Mouse (Mus musculus) skeletal muscle tissue, adult 2 months (tissue): ENCODE data around the gene Nt5c.
"Not testable (repeated sequence)": the region's sequence is repeated elsewhere in the genome, so short reads cannot be mapped to it uniquely, and the experiment has no call there.

Experiments used
- DNase-seq: peaks from one replicate; pipeline ENCODE4 v3.0.0-alpha.2; 2012; ENCODE audit warnings: low read depth, low spot score

Nt5c gene

DNA sequence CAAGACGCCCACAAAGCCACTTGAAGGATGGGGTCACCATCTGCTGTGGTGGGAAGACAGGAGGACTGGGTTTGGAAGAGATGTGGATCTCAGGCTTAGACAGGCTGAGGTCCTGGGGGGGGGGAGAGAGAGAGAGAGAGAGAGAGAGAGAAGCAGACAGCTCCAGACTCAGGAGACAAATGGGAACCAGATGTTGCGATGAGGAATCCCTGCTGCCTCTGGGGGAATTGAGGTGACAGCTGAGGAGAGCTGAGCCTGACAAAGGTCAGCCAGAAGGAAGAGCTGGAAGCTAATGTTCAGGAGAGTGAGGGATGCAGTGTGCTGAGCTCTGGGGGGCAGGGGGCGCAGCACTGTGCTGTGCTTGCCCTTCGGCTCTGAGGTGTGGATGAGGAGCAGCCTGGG is 24.4 kb downstream of the Nt5c start:
- no peak for DNase-seq

DNA sequence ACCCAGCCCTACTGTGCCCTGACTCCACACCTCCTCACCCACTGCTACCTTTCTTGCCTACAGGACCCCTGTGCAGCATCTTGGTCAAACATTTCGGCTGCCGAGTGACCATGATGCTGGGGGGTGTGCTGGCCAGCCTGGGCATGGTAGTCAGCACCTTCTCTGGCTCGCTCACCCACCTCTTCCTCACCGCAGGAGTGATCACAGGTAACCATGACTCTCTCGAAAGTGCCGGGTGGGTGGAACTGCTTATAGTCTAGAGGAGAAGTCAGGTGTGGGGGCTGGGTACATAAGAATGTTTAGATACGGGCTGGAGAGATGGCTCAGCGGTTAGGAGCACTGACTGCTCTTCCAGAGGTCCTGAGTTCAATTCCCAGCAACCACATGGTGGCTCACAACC is 26.8 kb downstream of the Nt5c start:
- DNase-seq, result no peak

DNA sequence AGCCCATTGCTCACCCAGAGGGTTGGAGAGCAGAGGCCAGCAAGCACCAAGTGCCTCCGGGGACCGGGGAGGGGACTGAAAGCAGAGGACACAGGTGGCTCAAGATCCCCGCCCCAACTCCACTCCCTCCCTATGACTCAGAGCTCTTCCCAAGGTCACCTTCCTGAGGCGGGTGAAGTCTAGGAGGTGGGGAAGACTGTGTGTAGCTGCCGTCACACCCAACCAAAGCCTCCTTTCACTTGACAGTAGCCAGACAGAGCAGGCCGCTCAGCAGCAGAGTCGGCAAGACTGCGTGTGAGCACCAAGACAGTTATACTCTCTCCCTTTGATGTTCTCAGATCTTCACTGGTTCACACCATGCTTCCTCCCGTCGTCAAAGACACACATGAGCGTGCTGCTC is 28.3 kb downstream of the Nt5c start:
- DNase-seq, result no peak

DNA sequence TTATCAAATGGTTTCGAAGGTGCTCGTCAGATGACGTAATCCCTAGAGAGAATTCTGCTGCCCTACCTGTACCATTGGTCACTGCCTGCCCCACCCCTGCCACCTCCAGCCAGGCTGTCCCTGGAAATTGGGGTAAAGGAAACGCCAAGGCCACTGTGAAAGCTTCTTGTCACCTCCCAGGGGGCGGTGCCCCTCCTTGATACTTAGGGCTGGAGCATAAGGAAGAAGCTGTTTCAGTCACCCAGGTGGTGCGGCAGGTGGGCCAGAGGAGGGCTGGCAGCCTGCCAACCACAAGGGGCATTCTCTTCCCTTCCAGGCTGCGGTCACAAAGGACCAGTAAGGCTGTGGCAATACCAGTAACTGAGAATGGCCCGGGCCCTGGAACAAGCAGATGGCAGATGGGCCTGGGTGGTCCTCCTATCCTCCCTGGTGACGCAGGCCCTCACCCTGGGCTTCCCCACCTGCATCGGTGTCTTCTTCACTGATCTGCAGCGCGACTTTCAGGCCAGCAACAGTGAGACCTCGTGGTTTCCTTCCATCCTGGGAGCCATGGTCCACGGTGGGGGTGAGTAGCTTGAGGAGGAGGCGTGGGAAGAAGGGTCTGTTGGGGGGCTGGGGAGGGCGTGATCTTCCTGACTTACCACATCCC is 29.3 kb downstream of the Nt5c start, which contains the start of gene Slc16a5:
Slc16a5 (plus strand) TSS at position 232 of the 649 bp plus-strand sequence.
- DNase-seq, result no peak

DNA sequence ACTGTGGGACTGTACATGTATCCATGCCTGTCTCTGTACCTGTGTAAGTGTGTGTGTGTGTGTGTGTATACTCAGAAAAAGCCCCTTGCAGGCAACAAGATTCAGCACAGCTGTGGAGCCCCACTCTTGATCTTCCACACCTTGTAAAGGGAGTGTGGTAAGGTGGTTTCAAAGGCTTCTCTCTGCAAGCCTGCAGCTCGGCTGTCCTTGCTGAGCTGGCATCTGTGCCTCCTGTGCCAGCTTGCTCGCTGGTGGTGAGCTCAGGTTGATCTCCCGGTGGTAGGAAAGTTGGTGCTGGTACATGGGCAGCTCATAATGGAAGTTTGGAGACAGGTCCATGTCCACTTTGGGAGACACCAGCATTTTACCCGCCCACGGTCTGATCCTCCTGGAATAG is 29.8 kb downstream of the Nt5c start:
- DNase-seq, result no peak

DNA sequence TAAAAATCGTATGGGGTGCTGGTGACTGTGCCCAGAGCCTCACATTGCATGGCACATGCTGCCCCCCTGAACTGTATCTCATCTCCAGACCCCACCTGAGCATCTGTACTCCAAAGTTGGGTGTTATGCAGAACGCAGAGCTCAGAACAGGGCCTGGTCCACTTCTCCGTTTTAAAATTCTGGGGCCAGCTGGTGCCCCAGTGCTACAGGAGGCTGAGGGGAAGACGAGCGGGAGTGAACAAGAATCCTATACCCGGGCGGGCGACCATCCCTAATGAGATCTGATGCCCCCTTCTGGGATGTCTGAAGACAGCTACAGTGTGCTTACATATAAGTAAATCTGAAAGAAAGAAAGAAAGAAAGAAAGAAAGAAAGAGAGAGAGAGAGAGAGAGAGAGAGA is 30.7 kb downstream of the Nt5c start:
- DNase-seq, result no peak

DNA sequence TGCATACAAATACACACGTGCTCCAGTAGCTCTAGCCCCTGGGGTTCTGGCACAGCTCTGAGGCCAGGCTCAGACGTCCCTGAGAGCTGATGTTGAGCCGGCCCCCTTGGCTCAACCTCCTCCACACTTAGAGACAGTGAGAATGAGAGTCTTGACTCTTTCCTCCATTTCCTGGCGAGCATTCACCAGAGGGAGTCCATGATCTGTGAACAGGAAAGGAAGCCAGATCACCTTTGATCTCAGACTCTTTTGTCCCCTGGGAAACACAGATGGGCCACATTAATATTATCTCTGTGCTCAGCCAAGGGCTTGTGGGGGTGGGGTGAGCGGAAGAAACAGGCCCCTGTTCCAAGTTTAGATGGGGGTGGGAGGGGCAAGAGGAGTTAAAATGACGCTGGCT is 34.3 kb downstream of the Nt5c start:
- DNase-seq, result no peak

DNA sequence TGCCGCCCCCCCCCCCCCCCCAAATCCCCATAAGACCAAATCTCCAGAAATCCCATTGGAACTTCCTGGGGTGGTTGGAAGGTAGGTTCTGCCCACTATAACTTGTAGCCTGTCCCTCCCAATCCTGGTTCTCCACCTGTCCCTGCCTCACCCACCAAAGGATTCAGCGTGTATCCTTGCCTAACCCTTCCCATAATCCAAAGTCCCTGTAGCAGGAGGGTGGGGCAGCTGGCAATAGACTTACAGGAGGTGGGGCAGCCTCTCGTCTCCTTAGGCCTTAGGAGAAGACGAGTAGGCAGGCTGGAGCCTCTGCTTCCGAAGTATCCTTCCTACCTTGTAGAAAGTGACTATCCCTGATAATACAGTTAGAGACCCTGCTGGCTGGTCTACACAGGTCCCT is 35.5 kb downstream of the Nt5c start:
- DNase-seq, result no peak

DNA sequence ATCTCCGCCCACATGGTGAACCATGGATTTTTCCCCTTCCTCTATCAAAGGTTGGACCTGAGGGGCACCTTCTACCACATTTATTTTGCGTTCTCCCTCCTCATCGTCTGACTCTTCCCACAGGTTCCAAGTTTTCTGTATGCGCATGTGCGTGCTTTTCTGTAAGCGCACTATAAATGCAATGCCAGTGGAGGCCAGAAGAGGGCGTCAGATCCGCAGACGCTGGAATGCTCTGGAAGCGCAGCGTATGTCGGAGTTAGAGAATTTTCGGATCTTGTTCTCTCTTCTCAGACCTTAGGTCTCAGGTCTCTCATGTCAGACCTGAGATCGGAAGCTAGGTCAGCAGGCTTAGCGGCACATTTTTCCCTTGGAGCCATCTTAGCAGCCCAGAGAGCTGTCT is 36.0 kb downstream of the Nt5c start:
- DNase-seq, result no peak

DNA sequence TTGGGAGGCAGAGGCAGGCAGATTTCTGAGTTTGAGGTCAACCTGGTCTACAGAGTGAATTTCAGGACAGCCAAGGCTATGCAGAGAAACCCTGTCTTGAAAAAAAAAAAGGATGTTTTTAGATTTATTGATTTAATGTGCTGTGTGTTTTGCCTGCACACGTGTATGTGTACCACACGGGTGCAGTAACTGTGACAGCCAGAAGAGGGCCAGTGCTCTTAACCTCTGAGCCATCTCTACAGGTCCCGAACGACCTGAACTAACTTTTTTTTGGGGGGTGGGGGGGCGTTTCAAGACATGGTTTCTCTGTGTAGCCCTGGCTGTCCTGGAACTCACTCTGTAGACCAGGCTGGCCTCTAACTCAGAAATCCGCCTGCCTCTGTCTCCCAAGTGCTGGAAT is 36.8 kb downstream of the Nt5c start:
- not testable (repeated sequence) for DNase-seq

DNA sequence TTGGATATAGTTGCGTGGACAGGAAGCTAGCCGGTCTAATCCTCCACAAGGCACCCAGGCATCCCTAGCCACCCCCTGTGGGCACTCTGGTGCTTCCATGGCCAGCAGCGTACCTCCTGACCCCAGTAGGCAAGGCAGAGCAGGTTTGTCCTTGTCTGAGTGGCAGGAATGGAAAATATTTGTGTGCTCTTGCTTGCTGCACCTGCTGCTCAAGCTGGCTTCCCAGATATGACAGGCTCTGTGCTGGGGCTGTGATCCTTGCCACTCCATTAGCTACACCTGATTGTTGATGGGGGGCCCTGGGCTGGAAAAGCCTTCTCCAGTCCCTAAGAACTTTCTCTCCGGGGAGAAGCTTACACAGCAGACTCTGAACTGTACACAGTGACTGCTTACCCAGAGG is 38.4 kb downstream of the Nt5c start:
- DNase-seq, result no peak

DNA sequence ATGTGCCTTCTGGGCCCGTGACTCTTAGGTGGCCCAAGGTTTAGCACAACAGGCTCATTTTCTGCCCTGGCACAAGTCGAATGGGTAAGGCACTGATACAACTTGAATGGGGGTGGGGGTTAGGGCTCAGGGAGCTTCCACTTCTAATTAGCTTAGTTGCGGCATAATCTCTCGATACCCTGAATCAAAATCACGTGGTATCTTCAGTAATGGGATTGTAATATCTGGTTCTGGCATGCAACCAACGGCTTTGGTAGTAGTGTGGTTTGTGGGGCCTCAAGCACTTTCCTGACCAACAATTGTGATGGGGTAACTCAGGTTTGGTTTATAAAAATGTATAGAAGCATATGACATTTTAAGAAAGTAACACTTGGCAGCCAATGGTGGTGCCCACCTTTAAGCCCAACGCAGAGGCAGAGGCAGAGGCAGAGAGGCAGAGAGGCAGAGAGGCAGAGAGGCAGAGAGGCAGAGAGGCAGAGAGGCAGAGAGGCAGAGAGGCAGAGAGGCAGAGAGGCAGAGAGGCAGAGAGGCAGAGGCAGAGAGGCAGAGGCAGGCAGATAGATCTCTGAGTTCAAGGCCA is 39.3 kb downstream of the Nt5c start:
- no peak for DNase-seq

DNA sequence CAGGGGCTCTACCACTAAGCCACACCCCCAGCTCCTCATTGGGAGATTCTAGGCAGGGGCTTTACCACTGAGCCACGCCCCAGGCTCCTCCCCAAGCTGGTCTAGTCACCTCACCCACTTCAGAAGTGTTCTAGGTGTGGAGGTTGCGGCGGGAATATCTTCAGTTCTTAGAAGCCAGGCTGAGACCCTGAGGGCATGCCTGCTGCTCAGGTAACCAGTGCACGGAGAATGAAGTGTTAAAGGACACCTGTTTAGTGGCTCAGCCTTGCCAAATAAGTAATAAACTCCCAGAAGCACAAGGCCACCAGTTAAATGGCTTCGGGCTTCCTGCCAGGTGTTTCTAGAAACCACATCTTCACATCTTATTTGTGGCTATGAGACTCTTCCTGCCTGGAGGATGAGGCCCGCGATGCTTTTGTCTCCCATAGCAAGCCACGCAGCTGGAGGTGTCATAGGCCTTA is 39.9 kb downstream of the Nt5c start:
- DNase-seq, result no peak

DNA sequence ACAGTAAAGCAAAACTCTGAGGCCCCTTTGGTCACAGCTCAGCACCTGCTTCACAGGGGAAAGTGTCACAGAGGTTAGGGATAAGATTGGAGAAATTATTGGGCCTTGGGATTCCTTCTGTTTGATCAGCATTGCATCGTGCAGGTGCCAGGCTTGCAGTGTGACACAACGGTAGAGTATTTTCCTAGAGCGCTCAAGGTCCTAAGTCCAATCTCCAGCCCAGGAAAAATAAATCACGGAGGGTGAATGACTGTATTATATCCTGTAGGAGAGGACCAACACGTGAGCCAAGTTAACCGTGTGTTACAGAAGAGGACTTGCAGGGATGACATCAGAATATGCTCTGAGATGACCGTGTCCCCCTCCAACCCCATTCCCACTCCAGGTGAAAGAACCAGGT is 41.5 kb downstream of the Nt5c start:
- no peak for DNase-seq

DNA sequence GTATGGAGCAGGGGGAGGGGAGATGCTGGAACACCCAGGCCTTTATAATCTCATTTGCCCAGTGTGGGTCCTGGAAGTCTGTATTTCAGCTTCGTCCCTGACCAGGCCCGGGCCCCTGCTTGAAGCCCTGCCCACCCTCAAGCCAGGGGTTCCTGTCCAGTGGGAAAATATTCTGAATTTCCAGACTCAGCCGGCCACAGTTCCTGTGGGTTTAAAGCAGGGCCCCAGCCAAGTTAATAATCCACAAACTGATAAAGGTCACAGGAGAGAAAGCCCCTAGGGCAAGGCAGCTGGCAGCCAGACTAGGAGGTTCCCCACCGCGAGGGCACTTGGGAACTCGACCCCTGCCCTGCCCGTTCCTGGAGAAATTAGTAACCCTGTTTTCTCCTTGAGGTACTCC is 42.7 kb downstream of the Nt5c start:
- no peak for DNase-seq

DNA sequence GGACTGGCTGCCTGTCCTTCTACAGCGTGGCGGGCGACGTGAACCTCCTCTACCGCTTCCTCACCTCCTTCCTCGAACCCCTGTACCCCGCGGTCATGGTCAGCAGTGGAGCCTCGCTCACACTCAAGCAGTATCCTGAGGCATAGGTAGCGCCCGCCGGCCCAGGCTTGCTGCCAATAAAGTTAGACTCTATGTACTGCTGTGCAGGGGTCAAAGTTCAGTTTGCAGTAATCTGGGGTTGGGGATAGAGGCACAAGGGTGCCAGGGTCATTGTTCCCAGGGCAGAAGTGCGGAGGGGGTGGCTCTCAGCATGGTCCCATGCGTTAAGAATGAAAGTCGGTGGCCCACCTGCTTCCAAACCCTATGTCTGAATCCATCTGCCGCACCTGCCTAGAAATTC is 43.6 kb downstream of the Nt5c start:
- DNase-seq, result no peak

DNA sequence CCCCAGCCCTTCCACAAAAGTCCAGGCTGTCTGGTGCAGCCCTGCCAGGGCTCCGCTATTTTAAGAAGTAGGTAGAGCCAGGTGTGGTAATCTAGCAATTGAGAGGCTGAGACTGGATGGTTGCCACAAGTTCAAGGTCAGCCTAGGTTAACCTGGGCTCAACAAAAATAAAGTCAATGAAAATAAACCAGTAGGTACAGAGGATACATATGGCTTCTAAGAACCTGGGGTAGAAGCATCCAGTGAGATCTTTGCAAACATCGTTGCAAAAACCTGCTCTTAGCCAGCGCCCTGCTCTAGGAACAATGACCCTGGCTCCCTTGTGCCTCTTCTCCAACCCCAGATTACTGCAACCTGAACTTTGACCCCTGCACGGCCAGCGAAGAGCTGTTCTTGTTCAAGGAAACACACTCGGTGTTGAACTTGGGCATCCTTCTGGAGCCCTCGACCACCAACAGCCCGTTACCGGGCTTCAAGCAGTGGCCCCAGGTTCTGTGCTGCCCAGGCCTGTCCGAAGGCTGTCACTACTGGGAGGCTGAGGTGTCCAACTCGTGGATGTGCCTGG is 44.3 kb downstream of the Nt5c start:
- no peak for DNase-seq

DNA sequence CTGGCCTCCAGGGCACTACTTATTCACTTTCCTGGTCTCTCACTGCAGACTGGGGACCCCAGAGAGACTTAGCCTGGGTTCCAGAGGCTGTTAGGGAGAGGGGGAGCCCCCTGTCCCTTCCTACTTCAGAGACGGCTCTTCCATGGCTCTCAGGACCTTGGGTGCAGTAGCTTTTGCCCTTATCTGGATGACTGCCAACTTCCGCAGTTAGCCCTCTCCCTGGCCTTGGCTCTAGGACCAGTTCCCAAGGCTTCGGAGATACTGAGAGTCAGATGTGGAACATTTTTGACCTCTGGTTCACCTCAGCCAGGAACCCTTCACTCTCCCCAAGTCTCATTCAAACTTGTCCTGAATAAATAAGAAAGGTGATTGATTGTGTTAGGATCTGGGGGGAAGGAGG is 44.8 kb downstream of the Nt5c start:
- no peak for DNase-seq

DNA sequence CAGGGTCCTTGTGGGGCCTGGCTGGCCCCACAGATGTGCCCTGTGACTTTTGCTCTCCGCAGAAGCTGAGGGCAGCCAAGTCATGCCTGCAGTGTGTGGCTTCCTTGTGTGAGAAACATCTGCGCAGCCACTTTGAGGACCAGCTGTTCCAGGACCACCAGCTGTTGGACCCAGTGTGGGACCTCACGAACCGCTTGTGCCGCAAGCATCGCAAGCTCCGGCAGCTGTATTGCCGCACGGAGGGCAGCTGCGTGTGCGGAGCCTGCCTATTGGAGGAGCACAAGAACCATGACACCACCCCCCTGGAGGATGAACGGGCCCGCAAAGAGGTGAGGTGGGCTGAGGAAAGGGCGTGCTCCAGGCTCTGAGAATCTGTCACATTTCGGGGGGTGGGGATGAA is 50.2 kb downstream of the Nt5c start:
- DNase-seq, result no peak
